Mouse (Mus musculus) layer of hippocampus, adult 2 months (tissue): Measurements from ENCODE around the gene Zfp27. TPM values are rescaled to one million over a fixed set of nuclear protein-coding genes. Genes with fewer than 3 reads are reported as not detected.

ENCODE experiments used
- DNase-seq, 2 experiments: peaks; one replicate each; pipeline ENCODE4 v3.0.0; 2022; ENCODE audit warnings: low spot score in 2 of 2
- H3K27ac ChIP-seq: fragments of 200-600 bp; 2 replicates; pipeline ENCODE4 v1.8.1; 2022
- H3K4me3 ChIP-seq: fragments of 200-600 bp; 2 replicates; pipeline ENCODE4 v1.8.1; 2022; ENCODE audit warnings: mild to moderate bottlenecking
- CTCF ChIP-seq: fragments of 200-600 bp; conservative IDR thresholded peaks from 2 replicates; pipeline ENCODE4 v1.8.1; 2022; ENCODE audit warnings: antibody characterized with exemption, mild to moderate bottlenecking, moderate library complexity
- long read RNA-seq, 2 experiments: library from polyadenylated mRNA; stranded (forward); transcript quantifications; one replicate each; pipeline ENCODE4 v2.0.0; 2021; ENCODE audit warnings: borderline mapping rate in 2 of 2
- total RNA-seq, 2 experiments: library from RNA; stranded (reverse); gene quantifications; 2 replicates each; pipeline ENCODE4 v1.2.3; 2021

Gene Zfp27
- total RNA-seq, result 10 to 100 TPM; 20.5 to 22.2 TPM
- long read RNA-seq, experiment 1, transcript Zfp27-201 (5 exons, 3,150 nt), result major isoform, 6 of 16 reads
- long read RNA-seq, experiment 1, partial matches to known transcripts, result 1 of 16 reads
- long read RNA-seq, experiment 1, other reads (novel, unspliced or antisense), result 7 of 16 reads
- long read RNA-seq, experiment 2, transcript Zfp27-201 (5 exons, 3,150 nt), result major isoform, 6 of 16 reads
- long read RNA-seq, experiment 2, partial matches to known transcripts, result 0 of 16 reads
- long read RNA-seq, experiment 2, other reads (novel, unspliced or antisense), result 10 of 16 reads

DNA sequence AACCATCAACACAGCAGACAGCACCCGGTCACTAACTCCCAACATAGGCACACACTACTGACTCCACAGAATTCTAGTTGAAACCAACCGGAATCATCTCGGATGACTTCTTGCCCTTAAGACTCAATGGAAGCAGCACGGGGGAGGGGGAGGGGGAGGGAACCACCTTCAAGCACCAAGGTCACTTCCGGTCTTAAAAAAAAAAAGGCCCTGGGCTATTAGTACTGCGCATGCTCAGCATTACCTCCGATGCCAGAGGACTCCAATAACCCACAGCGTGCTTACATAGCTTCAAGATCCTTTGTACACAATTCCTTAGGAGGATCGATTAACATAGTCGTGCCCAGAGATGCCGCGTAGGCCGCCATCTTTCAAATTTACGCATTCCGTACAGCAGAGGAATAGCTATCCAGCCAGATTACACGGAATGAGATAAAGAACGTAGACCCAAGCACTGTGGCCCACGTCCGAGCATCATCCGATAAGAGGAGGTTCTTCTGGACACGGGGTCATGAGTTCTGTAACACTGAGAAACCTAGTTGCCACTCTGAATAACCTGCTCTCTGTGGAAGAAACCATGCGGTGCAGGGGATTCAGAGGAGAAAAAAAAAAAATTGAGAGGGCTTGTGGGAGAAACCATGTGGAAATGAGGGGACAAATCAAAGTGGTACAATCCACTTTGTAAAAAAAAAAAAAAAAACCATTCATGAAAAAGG, at the start of gene Zfp27:
TSS of gene Zfp27 (minus strand) at position 607 of the 716 bp plus-strand sequence.
- peak within 1 kb of the TSS; percentile 98 for H3K27ac ChIP-seq
- peak; percentile 34 for TF ChIP-seq CTCF
- peak within 1 kb of the TSS; percentile 76 for H3K4me3 ChIP-seq
- peak; percentile 58 to 84 for DNase-seq

DNA sequence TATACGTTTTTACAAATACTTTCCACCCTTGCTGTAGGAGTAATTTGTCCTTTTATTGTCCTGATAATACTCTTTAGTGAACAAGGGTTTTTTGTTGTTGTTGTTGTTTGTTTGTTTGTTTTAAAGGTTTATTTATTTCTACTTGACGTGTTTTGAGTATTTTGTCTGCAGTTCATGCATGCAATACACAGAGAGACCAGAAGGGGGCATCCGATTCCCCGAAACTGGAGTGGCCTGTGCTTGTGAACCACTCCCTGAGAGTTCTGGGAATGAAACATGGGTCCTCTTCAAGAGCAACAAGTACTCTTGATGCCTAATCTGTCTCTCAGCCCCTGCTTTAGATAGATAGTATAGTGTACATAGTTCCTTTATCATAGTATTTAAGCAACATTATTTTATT, 48.4 kb upstream of the Zfp27 start:
- Histone ChIP-seq H3K27ac (peak overlapping the region; percentile 94), H3K4me3 (peak overlapping the region; percentile 94; the same call in 1 of the 2 replicates)
- DNase-seq, result peak in 1 of 2 experiments; percentile 21
- TF ChIP-seq CTCF, result peak; percentile 77

DNA sequence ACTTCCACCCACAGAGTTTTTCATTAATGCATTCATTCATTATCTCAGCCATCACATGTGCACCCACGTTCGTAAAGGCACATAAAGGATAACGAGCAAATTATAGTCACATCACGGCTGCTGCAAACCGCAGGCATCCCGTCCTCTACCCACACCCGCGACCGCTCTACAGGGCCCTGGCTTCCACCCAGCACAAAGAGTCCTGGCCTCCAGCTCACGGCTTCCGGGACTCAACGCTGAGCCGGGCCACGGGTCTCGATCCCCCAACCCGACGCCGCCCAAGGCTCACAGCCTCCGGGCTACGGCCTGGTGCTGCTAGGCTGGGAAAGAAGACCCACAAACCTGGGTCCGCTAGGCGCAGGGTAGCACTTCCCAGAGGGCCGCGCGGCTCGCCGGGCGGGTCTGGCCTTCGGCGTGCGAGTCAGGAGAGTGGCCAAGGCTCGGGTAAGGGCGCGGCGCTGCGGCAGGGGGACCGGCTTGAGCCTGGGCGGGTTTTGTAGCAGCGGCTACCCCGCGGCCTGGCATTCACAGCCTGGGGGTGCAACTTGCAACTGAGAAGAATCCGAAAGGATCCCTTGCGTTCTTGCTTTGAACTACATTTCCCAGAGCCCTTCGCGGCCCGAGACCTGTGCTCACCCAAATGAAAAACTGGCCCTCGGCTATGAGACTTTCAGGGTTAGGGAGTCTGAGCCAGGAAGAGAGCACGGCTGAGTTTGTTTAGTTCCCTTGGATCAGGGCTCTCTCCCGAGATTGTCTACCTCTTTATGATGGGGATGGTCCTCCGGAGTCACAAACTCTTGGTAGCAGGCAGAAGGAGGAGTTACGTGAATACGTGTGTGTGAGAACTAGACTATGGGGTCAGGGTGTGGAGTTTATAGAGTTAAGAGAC, 47.4 kb upstream of the Zfp27 start, which contains the start of gene Zfp74:
TSS of gene Zfp74 (minus strand) at position 577 of the 889 bp plus-strand sequence.
- peak; percentile 71 for DNase-seq
- H3K4me3 ChIP-seq, result peak within 1 kb of the TSS; percentile 94
- H3K27ac ChIP-seq, result peak within 1 kb of the TSS; percentile 94
- TF ChIP-seq CTCF, result peak; percentile 57

DNA sequence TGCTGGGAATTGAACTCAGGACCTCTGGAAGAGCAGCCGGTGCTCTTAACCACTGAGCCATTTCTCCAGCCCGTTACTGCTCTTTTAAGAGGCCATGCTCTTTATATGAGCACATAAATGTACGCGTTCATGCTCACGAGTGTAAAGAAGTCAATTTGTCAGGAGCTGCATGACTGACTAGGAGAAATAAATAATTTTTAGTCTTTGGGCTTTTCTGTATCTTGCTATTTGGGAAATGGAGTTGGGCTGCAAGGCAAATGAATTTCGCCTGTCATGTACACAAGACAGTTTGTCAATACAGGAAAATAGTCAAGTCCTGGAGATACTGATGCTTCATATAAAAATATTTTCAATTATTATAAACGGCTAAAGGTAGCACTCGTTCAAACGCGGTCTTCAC, 46.7 kb upstream of the Zfp27 start:
- H3K4me3 ChIP-seq, result peak overlapping the region; percentile 94
- no peak for TF ChIP-seq CTCF
- peak overlapping the region; percentile 94 for H3K27ac ChIP-seq
- no peak for DNase-seq

DNA sequence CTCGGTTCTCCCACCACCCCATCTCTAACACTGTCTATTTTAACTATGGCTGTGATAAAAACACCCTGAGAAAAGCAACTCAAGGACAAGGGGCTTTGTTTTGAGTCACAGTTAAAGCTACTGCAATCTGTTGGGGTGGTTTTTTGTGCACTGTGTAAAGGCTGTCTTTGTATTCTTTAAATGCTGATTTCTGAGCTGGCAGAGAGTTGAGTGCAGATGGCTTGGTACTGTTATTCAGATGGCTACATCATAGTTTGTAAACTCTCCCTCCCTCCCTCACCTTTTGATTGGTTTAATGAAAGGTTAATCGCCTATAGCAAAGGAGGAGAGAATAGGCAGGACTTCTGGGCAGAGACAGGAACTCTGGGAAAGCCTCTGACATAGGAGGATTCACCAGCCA, 37.8 kb upstream of the Zfp27 start:
- Histone ChIP-seq H3K4me3 (no peak overlapping the region), H3K27ac (peak overlapping the region; percentile 73)
- peak; percentile 38 to 49 for DNase-seq
- TF ChIP-seq CTCF, result no peak

DNA sequence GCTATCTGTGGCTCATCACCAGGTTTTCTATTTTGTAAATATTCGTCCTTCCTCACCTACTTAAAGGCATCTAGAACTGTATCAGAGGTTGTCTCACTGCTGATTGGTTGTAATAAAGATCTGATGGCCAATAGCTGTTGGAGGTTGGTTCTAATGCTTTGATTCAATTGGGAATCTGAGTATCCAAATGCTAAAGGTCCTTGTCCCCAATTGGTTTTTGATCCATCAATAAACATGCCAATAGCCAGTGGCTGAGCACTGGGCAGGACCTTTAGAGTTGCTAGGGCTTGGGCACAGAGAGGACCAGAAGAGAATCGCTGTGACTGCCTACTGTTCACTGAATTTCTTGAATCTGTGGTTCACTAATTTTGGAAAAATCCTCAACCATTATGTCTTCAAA, 37.3 kb upstream of the Zfp27 start:
- no peak for DNase-seq
- no peak for TF ChIP-seq CTCF
- no peak overlapping the region for H3K4me3 ChIP-seq
- peak overlapping the region; percentile 73 for H3K27ac ChIP-seq

DNA sequence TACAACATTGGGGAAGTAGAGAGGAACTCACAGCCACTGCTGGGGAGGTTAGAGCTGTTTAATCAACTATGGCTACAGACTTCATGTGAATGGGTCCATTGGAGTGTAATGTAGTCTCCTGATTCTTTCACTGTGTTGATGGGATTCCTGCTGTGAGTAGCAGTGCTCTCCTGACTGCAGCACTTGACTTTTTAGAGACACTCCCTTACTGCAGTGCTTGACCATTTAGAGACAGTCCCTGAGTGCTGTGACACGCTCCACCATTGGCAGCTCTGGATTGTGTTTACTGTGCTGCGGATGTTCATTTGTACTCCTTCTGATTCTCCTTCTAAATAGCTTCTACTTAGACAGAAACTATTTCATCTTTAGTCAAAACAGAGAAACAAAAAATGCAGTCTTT, 36.4 kb upstream of the Zfp27 start:
- no peak overlapping the region for H3K4me3 ChIP-seq
- H3K27ac ChIP-seq, result peak overlapping the region; percentile 73; the same call in 1 of the 2 replicates
- TF ChIP-seq CTCF, result no peak
- DNase-seq, result no peak

DNA sequence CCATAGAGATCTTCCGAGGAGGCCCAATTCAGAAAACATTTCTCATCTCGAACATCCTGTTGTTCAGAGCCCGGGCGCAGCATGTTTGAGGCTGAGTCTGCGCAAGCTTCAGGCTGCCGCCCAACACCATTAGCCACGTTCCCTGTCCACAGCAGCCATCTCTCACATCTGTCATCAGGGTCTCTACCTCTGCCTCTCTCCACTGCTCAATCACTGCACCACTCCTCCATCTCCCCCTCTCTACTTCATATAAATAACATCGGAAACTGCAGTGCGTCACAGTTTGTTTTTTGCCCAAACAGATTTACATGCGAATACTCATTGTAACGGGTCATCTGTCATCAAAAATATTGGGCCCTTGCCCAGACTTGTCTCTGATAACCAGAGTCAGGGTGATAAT, 34.7 kb upstream of the Zfp27 start:
- DNase-seq, result no peak
- Histone ChIP-seq H3K27ac (no peak overlapping the region), H3K4me3 (no peak overlapping the region)
- no peak for TF ChIP-seq CTCF

DNA sequence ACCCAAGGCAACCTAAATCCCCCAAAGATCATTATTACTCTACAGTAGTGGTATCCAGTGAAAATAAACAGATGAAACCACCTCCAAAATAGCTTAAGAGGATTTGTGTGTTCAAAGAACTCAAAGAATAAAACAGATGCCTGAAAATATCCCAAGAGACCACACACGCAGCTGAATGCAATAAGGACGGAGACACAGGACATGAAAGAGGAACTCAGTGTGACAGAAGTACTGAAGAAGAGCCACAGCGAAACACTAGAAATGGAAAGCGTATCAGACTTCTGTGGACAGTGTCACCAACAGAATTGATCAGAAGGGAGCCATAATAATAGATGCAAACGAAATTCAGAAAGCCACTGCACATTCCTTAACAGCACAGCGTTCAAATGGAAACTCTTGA, 32.5 kb upstream of the Zfp27 start:
- no peak overlapping the region for H3K4me3 ChIP-seq
- H3K27ac ChIP-seq, result no peak overlapping the region
- no peak for DNase-seq
- no peak for TF ChIP-seq CTCF

DNA sequence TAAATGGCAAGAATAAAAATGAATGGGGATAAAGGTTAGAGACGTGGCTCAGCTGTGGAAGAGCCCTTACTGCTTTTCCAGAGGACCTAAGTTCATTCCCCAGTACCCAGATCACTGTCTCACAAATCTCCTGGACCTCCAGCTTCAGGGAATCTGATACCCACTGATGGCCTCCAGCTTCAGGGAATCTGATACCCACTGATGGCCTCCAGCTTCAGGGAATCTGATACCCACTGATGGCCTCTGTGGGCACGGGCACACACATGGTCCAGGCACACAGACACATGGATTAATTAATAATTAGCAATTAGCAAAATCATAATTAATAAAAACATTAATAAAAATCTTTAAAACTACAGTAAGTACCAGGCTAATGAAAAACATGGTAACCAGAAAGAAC, 16.4 kb upstream of the Zfp27 start:
- no peak for TF ChIP-seq CTCF
- H3K27ac ChIP-seq, result no peak overlapping the region
- no peak overlapping the region for H3K4me3 ChIP-seq
- DNase-seq, result no peak

DNA sequence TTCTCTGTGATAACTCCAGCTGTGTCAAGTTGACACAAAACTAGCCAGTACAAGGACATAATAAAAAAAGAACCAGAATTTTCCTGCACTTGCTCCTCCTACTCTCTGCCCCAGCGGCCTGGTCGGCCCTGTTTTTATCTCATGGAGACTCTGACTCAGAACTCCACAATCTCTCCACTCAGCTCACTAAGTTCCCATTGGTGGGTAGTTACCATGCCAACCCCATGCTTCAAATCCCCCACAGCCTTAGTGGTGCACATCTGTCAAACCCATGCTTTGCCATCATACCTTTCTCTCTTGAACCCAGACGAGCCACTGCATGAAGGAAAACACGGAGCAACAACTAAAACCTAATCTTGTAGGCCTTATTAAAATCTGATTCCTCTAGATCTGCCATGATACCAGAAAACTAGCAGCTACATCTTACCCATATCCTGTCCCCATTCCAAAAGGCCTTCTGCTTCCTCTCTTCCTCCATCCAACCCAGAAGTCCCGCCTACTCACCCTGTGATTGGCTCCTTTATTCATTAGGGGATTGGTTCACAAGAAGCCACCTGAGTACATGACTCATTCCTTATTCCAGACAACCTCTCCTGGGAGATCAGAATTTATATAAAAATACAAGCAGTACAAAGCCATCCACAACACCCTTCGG, 15.2 kb upstream of the Zfp27 start:
- no peak for TF ChIP-seq CTCF
- Histone ChIP-seq H3K4me3 (no peak overlapping the region), H3K27ac (no peak overlapping the region)
- no peak for DNase-seq

DNA sequence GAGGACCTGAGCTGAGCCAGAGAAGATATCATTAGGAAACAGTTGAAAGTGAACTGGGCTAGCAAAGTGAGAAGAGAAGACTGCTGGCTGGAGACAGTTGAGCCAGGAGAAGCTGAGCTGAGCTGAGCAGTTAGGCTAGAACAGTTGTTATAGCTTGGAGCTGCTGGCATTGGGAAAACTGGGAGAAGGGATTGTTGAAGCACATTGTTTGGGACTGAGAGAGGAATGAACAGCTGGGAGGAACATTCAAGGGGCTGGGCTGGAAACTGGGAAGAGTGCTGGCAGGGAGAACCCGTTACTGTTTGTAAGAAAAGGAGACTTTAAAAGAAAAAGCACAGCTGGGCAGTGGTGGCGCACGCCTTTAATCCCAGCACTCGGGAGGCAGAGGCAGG, 11.7 kb upstream of the Zfp27 start:
- Histone ChIP-seq H3K27ac (no peak overlapping the region), H3K4me3 (no peak overlapping the region)
- TF ChIP-seq CTCF, result no peak
- DNase-seq, result no peak
